Mouse (Mus musculus) R1 (cell line): Measurements from ENCODE around the gene Fam3c.
A peak's percentile ranks its signal among the peaks of the same experiment; 100 is the strongest.

Experiments used
- DNase-seq: peaks from one replicate; pipeline ENCODE4 v3.0.0-alpha.2; 2018; ENCODE audit warnings: low read depth, low spot score

Gene Fam3c

GRCm38 (mm10) chr6:22354031-22354430, 2.0 kb downstream of the Fam3c start:
- DNase-seq, result no peak

DNA sequence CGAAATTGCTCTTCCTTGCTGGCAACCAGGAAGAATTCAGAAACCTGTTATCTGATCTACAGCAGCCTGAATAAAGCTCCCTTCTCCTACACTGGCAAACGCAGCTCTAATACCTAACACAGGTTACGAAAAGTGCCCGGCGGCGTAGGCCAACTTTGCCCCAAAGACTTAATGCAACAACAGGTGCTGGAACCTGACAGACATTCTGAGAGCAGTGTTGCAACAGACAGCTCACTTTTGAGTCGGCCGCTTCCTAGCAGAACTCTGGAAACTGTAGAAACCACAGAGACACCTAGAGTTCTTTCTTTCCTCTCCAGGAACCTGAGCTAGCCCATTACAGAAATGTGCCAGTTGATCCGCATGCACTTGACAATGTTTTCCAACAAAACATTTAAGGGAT, 4.5 kb downstream of the Fam3c start:
- no peak for DNase-seq

- no peak for DNase-seq
These were observed 5.8 kb downstream of the Fam3c start for GRCm38 (mm10) chr6:22350239-22350571.

- DNase-seq, result no peak
These were observed 6.4 kb downstream of the Fam3c start for GRCm38 (mm10) chr6:22349531-22350238.

- DNase-seq, result no peak
These were observed 7.1 kb downstream of the Fam3c start for GRCm38 (mm10) chr6:22348975-22349374.

DNA sequence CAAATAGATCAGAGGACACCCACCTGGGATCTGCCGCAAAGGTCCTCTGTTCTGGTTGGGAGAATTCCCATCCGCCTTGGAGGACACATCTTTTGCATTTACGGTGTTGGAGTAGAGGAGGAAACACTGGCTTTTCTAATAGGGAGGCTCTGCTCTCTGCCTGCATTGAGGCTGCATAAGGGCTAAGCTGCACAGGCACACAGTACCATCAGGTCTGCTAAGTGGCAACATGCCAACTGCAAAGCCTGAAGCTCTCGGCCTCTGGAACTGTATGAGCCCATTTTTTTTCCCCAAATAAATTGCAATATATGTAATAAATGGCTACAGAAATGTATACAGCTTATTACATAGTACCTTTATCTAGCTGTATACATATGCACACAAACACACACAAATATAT, 7.9 kb downstream of the Fam3c start:
- DNase-seq, result no peak

GRCm38 (mm10) chr6:22347132-22347902, 8.7 kb downstream of the Fam3c start:
- no peak for DNase-seq

- no peak for DNase-seq
These were observed 11.6 kb downstream of the Fam3c start for GRCm38 (mm10) chr6:22344443-22344842.

- DNase-seq, result no peak
These were observed 12.3 kb downstream of the Fam3c start for GRCm38 (mm10) chr6:22343706-22344105.

DNA sequence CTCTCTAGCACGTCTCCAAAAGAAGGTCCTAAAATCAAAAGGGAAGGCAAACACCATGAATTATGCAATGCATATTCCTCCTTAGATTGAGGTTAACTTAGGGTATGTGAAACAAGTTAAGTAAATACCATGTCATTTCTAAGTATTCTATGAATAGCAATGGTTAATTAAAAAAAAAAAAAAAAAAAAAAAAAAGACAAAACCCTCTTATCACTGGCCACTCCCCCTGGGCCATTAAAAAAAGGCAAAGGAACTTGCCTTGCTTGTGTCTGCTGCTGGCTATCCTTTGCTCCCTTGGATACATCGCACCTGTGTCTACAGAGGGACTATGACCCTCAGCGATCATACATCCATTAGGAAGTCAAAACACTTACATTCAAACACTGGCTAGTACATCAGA, 12.8 kb downstream of the Fam3c start:
- DNase-seq, result no peak

- no peak for DNase-seq
These were observed 15.3 kb downstream of the Fam3c start for GRCm38 (mm10) chr6:22340779-22341178.

DNA sequence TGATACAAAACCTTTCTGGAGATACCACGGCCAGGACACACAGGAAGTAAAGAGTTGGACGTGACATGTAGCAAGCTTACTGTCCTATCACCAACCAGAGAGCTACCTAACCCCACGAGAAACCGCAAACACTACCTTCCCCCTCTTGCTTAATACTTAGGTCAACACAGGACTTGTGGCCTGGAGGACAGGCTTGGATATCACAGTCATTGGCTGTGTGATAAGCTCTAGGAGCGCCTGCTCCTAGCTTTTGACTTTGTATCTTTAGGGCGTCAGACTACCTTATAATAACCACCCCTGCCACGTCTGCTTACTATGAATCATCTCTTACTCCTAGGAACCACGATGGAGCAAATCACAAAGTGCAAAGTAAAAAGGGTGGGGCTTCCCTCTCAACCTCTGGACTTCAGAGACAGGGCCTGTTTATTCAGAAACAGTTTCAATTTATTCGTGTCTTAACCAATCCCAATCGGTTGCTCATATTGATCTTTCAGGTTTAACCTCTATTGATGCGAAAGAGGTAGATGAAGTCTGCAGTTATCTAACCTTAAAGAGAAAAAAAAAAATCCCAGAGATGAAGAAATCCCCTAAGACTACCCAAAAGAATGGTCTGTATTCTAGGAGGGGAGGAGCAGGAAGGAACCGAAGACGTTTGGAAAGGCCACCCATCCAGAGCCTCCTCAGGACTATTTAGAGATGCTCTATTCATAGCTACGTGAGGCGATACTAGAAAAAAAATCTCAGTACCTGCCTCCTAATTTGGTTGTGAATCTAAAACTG, 16.1 kb downstream of the Fam3c start:
- no peak for DNase-seq

DNA sequence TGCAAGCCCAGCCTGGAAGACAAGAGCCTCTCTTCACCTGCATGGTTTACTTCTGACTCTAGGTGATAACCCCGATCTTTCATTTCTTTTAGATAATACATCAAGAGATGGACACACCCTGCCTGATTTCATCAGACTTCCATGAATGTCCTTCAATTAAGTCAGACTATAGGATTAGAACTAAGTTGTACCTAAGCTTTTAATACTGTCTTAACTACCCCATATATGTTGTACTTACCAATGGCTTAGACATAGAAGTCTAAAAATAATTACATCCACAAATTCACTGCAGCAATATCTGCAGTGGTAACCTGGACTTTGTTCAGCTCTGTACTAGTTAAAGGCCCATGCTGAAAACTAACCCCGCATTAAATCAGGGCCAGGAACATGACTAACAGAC, 23.5 kb downstream of the Fam3c start:
- DNase-seq, result no peak

- DNase-seq, result no peak
These were observed 25.7 kb downstream of the Fam3c start for GRCm38 (mm10) chr6:22330169-22330960.

DNA sequence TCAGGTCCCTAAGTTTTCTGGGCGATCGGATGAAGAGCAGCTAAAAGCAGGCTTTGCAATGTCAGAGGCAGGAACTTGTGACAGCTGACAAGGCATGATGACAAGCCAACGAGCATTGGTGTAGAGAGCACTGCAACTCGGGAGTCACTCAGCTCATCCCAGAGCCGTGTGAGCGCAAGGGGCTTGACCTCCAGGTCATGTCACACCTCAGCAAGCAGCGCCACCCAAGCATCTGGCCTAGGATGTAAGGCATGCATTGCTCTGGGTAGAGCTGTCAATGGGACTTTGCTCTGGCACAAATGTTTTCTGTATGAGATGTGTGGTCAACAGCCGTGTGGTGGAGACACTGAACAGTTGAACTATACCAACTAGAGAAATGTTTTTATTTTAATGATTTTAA, 28.1 kb downstream of the Fam3c start:
- no peak for DNase-seq

GRCm38 (mm10) chr6:22327091-22327490, 29.0 kb downstream of the Fam3c start:
- DNase-seq, result no peak

- DNase-seq, result no peak
These were observed 29.8 kb downstream of the Fam3c start for GRCm38 (mm10) chr6:22326289-22326688.

GRCm38 (mm10) chr6:22325364-22326072, 30.5 kb downstream of the Fam3c start:
- DNase-seq, result peak; percentile 62

DNA sequence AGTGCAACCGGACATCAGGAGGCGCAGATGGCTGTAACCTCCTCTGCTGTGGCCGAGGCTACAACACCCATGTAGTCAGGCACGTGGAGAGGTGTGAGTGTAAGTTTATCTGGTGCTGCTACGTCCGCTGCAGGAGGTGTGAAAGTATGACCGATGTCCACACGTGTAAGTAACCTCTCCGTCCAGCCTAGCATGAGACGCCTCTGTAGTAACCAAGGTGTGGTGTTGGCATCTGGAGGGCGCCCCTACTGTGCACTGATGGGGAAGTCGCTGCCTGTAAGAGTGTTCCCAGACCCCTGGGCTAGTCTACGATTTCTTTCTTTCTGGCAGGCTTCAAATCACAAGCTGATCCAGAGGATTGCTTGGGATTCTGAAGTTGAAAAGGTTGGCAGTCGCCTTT, 58.0 kb downstream of the Fam3c start:
- peak; percentile 18 for DNase-seq

GRCm38 (mm10) chr6:22297028-22297427, 59.0 kb downstream of the Fam3c start:
- no peak for DNase-seq

- DNase-seq, result peak; percentile 25
These were observed 62.1 kb downstream of the Fam3c start for GRCm38 (mm10) chr6:22293922-22294321.
